Mouse (Mus musculus) right cerebral cortex, postnatal 14 days (tissue): ENCODE measurements around the gene Sept9.
A peak's percentile ranks its signal among the peaks of the same experiment; 100 is the strongest.
"Not testable (repeated sequence)": the region's sequence is repeated elsewhere in the genome, so short reads cannot be mapped to it uniquely, and the experiment has no call there.

ENCODE experiments used
- DNase-seq: peaks from one replicate; pipeline ENCODE4 v3.0.0; 2022

Sept9 gene

DNA sequence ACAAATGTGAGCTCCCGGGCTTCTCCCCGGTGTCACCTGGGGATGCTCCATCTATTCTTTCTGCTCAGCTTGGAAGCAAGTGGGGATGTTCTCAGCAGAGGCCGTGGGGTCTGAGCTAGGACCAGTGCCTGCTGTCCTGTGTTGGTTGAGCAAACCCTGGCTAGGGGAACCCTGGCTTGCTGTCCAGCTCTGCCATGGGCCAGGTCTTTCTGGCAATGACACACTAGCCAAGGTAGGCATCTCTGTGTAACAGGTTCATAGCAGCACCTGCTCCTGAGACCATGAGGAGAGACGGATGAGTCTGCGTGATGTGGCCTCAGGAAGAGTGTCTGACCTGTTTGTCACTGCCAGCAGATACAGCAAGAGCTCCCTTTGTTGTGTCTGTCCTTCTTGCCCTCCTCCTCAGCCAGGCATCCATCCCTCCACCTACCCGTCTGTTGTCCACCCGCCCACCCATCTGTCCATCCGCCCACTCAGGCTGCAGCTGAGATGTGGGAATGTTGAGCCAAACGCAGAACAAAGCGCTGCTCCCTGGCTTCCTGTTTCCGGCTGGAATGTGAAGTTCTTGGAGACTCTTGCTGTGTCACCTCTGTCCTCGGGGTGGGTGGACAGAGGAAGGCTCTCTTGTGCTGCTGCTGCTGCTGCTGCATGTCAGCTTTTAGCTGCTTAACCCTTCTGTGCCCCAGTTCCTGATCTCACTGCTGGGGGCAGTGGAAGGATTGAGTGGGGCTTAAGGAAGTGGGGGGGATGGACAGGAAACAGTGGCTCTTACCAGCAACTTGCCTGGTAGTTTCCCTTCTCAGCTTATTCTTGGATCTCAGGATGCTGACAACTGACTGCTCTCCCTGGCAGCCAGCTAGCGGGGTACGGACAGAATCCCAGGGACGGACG lies 117.2 kb downstream of the Sept9 start:
- DNase-seq: peak; percentile 48

DNA sequence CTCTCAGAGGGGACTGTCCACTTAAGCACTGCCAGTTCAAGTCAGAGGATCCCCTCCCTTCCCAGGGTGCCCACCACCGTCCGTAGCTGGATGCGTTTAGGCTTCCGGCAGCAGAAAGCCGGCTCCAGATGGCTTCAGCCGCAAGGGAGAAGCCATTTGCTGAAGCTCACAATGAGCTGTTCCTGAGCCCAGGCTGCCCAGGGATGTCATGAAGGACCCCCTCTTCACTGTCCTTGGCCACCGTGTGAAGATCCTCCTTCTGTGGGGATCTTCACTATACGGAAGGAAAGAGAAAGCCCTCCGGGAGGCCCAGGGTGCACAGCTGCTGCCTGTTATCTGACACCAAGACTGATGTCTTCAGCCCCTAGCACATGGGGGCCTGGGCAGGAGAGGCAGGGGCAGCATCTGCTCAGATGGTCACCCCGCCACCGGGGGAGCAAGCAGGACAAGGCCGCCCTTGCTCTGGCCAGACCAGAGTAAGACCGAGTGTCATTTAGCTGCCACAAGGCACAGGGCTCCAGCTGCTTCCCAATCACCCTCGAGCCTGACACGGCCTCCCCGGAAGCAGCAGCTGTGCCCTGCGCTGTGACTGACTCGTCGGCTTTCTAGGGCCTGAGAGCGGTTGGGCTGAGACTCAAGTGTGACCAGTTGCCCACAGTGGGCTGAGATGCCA lies 118.1 kb downstream of the Sept9 start:
- DNase-seq: no peak

DNA sequence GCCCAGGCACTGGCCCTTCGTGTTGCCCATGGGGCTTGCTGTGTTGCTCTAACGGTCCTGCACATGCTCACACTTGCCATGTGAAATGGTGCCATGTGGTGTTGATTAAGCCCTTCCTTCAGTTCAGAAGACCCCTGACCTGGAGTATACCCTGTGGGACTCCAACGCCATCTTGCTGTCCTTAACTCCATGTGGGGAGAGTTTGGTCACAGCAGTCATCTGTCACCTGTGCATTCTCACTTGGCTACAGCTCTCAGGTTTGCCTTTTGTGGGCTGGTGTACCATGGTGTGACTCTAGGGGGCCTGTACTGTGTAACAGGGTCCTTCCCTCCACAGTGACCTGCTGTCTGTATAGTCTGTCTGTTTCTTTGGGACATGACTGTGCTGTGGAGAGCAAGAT lies 118.7 kb downstream of the Sept9 start:
- DNase-seq: no peak

- no peak for DNase-seq
Measured at GRCm38 (mm10) chr11:117318731-117319542, 119.5 kb downstream of the Sept9 start.

DNA sequence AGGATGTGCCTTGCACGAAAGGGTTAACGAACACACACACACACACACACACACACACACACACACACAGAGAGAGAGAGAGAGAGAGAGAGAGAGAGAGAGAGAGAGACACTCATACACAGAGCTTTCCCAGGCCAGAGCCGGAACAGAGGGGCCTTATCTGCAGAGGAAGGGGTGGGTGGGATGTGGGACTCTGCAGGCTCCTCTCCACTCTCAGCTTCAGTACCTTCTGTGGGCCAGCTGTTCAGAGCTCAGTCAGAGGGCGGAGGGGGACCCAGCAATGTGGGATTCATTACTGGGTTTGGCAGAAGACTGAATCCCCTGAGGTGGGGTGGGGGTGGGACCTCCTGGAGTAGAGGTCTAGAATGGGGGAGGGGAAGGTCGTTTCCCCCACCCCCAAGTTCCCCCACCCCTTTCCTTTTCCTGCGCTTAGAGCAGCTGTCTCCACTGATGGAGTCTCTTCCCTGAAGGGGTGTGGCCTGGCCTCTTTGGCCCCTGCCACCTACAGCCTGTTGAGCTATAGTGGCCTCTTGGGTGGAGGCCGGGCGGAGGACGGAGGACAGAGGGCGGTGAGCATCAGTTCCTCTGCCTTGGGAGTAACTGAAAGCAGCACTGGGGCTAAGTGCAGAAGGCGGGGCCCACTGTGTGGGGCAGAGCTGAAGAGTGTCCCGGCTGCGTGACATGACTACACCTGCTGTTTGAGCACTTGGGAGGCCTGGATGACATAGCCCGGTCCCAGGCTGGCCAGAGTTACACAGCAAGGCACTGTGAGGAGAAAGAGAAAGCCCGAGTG lies 120.3 kb downstream of the Sept9 start:
- no peak for DNase-seq

GRCm38 (mm10) chr11:117320482-117320881 lies 121.0 kb downstream of the Sept9 start:
- DNase-seq: no peak

DNA sequence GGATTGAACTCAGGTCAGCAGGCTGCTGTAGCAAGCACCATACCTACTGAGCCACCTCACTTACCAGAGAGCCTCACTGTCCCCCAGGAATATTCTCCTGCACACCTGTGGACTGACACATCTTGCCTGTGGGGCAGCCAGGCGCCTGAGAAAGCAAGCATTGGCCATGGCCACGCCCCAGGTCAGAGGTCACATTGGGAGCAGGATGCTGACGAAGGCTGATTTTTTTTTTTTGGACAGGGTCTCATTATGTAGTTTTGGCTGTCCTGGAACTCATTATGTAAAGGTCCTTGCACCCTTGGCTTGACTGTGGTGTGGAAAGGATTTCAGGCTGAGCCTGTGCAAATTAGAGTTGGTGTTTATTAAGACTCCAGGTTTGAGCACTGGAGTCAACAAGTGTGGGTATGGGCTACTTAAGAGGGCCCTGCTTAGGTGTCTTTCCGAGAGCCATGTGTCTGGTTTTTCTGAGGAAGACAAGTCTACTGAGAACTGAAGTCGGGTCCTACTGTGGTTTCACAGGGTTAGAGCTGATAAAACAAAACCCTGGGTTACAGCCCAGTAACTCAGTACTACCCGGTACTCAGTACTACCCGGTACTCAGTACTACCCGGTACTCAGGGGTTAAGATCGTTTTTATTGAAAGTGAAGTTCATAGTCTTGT lies 122.0 kb downstream of the Sept9 start:
- no peak for DNase-seq

DNA sequence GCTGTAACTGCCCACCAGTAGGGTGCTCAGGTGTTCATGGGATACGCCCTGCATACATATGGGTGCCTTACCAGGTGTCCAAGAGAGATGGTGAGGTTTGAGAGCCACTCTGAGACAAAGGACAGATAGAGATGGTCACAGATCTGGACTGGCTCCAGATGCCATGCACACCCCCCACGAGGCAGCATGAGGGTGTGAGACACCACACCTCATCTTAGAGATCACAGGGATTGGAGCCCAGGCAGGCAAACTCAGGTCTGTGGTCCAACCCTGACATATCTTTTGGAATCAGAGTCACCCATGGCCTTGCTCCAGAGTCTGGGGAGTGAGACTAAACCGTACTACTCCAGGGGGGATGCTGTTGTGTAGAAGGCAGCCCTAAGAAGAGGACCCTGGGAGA lies 122.8 kb downstream of the Sept9 start:
- no peak for DNase-seq

GRCm38 (mm10) chr11:117322730-117323579 lies 123.5 kb downstream of the Sept9 start:
- no peak for DNase-seq

- no peak for DNase-seq
Measured at GRCm38 (mm10) chr11:117323976-117324574, 124.6 kb downstream of the Sept9 start.

DNA sequence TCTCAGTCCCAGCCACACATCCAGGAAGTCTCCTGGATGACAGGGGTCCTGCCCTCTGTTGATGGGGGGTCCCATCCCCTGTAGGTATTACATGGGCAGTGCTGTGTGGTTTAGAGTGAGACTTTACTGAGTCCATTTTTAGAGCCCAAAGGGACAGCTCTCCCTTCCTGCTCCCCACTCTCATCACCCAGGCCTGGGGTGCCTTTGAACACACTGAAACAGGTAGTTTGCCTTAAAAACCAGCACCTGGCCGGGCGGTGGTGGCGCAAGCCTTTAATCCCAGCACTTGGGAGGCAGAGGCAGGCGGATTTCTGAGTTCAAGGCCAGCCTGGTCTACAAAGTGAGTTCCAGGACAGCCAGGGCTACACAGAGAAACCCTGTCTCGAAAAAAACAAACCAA lies 125.3 kb downstream of the Sept9 start:
- DNase-seq: not testable (repeated sequence)

- DNase-seq: no peak
Measured at GRCm38 (mm10) chr11:117325131-117325467, 125.6 kb downstream of the Sept9 start.

GRCm38 (mm10) chr11:117325468-117326139 lies 126.1 kb downstream of the Sept9 start:
- DNase-seq: no peak

GRCm38 (mm10) chr11:117326140-117326725 lies 126.8 kb downstream of the Sept9 start:
- no peak for DNase-seq

DNA sequence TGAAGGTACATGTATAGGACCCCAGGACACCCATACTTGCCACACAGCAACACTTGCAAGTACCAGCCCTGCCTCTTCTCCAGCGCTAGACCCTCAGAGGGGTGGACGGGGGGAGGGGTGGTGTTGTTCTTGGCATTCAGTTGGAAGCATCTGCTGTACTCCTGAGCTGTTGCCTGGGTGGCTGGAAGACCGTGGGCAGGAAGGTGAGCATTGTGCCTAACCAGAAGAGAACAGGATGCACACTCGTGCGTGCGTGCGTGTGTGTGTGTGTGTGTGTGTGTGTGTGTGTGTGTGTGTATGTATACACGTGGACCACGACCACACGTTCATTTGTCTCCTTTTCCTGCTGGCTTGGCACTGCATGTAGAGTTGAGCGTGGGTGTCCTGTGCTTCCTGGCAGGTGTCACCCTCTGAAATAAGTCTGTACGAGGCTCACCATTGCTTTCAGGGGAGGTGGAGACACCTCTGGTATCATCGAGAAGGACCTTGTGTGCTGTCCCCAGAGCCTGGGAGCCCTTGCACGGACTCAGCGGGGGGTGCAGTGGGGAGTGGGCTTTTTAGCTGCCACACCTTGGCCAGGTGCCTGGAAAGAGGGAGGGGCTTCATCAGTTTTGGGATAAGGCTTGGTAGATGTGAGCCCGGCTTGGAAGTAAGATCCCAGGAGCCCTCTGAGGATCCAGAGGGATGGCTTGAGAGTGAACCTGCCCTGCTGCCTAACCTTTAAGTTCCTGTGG lies 127.6 kb downstream of the Sept9 start:
- DNase-seq: peak; percentile 58

- DNase-seq: no peak
Measured at GRCm38 (mm10) chr11:117327633-117328032, 128.2 kb downstream of the Sept9 start.

DNA sequence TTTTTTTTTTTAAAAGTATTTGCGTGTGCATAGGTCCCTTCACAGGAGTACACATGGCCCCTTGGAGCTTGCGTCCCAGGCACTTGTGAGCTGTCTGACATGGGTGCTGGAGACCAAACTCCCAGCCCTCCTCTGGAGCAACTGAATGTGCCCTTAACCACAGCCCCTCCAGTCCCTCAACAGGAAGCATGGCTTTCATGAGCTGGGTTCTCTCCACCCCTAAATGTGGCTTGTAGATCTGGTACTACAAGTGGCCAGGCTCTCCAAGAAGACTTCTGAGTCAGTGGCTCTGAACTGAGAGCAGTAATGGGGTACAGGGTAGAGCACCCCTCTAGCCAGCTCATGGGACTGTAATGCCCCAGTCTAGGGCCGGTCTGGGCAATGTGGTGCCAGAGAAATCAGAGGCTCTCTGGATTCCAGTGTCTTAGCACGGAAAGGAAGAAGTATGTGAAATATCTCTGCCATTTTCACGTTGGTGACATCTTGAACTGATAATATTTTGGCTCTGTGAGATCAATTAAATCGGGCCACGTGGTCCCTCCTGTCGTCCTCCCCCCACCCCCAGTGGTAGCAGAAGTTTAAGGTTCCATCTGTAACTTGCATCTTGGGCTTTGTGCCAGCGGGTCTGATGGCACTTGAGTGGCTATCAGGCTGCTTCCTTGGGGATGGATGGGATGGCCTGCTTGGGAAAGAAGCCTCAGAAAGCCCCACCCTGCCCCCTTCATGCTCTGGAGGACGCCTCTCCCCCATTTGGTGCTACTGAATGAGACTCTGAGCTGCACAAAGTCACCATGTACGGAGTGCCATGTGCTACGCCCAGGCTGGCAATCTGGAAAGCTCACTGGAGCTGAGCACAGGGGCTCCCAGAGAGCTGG lies 130.9 kb downstream of the Sept9 start:
- no peak for DNase-seq

GRCm38 (mm10) chr11:117330951-117331254 lies 131.4 kb downstream of the Sept9 start:
- no peak for DNase-seq
